Mouse (Mus musculus) heart, postnatal 14 days (tissue): Measurements from ENCODE around the gene Cyp4f40. TPM values are rescaled to one million over a fixed set of nuclear protein-coding genes. Genes with fewer than 3 reads are reported as not detected.
"Not testable (repeated sequence)": the region's sequence is repeated elsewhere in the genome, so short reads cannot be mapped to it uniquely, and the experiment has no call there.

Experiments used
- DNase-seq, 2 experiments: peaks; one replicate each; pipeline ENCODE4 v3.0.0; 2021 to 2022
- intact Hi-C: fragments of 180-260 bp; cut with DNase I; formaldehyde crosslinking; loops from one replicate; pipeline ENCODE4 v1.15.1; 2025
- long read RNA-seq, 2 experiments: library from polyadenylated mRNA; stranded (forward); transcript quantifications; one replicate each; pipeline ENCODE4 v2.0.0; 2021
- total RNA-seq, 2 experiments: library from RNA; stranded (reverse); gene quantifications; 2 replicates each; pipeline ENCODE4 v1.2.3; 2021

The Cyp4f40 gene
- total RNA-seq: not detected
- long read RNA-seq, experiment 1: 0 reads
- long read RNA-seq, experiment 2: 0 reads

GRCm38 (mm10) chr17:32658712-32659111 is at the start of gene Cyp4f40:
TSS of gene Cyp4f40 (plus strand) at chr17:32658900.
- intact Hi-C loops: no loop called here
- peak; percentile 3 to 23 for DNase-seq

GRCm38 (mm10) chr17:32610231-32610630 is 48.5 kb upstream of the Cyp4f40 start:
- DNase-seq, intact Hi-C loops: not testable (repeated sequence)

- DNase-seq: no peak
- intact Hi-C loops: no loop called here
Observed at GRCm38 (mm10) chr17:32610896-32611295, 47.8 kb upstream of the Cyp4f40 start.

GRCm38 (mm10) chr17:32612417-32612816 is 46.3 kb upstream of the Cyp4f40 start:
- intact Hi-C loops: no loop called here
- DNase-seq: no peak

GRCm38 (mm10) chr17:32617252-32617651 is 41.4 kb upstream of the Cyp4f40 start:
- no peak for DNase-seq
- intact Hi-C loops: no loop called here

- intact Hi-C loops, DNase-seq: not testable (repeated sequence)
Observed at GRCm38 (mm10) chr17:32621018-32621417, 37.7 kb upstream of the Cyp4f40 start, which contains the start of gene Cyp4f37. TSS of gene Cyp4f37 (plus strand) at chr17:32621309.

- DNase-seq: not testable (repeated sequence)
- intact Hi-C loops: loop anchor here (2.0 kb wide), 1 partner anchor 83 kb away; no protein-coding TSS in a partner anchor
Observed at GRCm38 (mm10) chr17:32629726-32630125, 29.0 kb upstream of the Cyp4f40 start.

- DNase-seq: no peak
- intact Hi-C loops: loop anchor here (2.0 kb wide), 1 partner anchor 85 kb away; no protein-coding TSS in a partner anchor
Observed at GRCm38 (mm10) chr17:32631936-32632335, 26.8 kb upstream of the Cyp4f40 start.

- DNase-seq, intact Hi-C loops: not testable (repeated sequence)
Observed at GRCm38 (mm10) chr17:32634242-32634971, 24.3 kb upstream of the Cyp4f40 start.

- DNase-seq: peak; percentile 79 to 86
- intact Hi-C loops: loop anchor here (5.0 kb wide), 2 partner anchors 108 to 317 kb away; no protein-coding TSS in a partner anchor
Observed at GRCm38 (mm10) chr17:32634972-32635314, 23.8 kb upstream of the Cyp4f40 start.

GRCm38 (mm10) chr17:32636341-32636740 is 22.4 kb upstream of the Cyp4f40 start:
- intact Hi-C loops: loop anchor here (2.0 to 5.0 kb wide), 3 partner anchors 44 to 316 kb away; no protein-coding TSS in a partner anchor
- DNase-seq: no peak

- intact Hi-C loops: loop anchor here (2.0 to 5.0 kb wide), 3 partner anchors 44 to 315 kb away; no protein-coding TSS in a partner anchor
- no peak for DNase-seq
Observed at GRCm38 (mm10) chr17:32637151-32637550, 21.5 kb upstream of the Cyp4f40 start.

- intact Hi-C loops: no loop called here
- DNase-seq: no peak
Observed at GRCm38 (mm10) chr17:32646631-32647030, 12.1 kb upstream of the Cyp4f40 start.

- intact Hi-C loops: no loop called here
- DNase-seq: no peak
Observed at GRCm38 (mm10) chr17:32653860-32654259, 4.8 kb upstream of the Cyp4f40 start.

GRCm38 (mm10) chr17:32657041-32657440 is 1.7 kb upstream of the Cyp4f40 start:
- intact Hi-C loops: no loop called here
- no peak for DNase-seq

- intact Hi-C loops: no loop called here
- no peak for DNase-seq
Observed at GRCm38 (mm10) chr17:32658246-32658645, 454 bp upstream of the Cyp4f40 start.

GRCm38 (mm10) chr17:32673976-32674375 is 15.3 kb downstream of the Cyp4f40 start:
- intact Hi-C loops: no loop called here
- DNase-seq: no peak

- intact Hi-C loops: no loop called here
- no peak for DNase-seq
Observed at GRCm38 (mm10) chr17:32676040-32676635, 17.4 kb downstream of the Cyp4f40 start.

GRCm38 (mm10) chr17:32680404-32680803 is 21.7 kb downstream of the Cyp4f40 start:
- DNase-seq: peak; percentile 35 to 58
- intact Hi-C loops: loop anchor here (2.0 to 5.0 kb wide), 3 partner anchors 44 to 152 kb away; no protein-coding TSS in a partner anchor

GRCm38 (mm10) chr17:32685048-32685750 is 26.5 kb downstream of the Cyp4f40 start, which contains the start of gene Cyp4f15:
TSS of gene Cyp4f15 (plus strand) at chr17:32685627.
- DNase-seq: peak in 1 of 2 experiments; percentile 3
- intact Hi-C loops: no loop called here

GRCm38 (mm10) chr17:32686722-32687121 is 28.0 kb downstream of the Cyp4f40 start:
- DNase-seq: no peak
- intact Hi-C loops: no loop called here
